Mouse (Mus musculus) spleen, postnatal 4 days (tissue): ENCODE data around the gene Hyal2.
"Not testable (repeated sequence)": the region's sequence is repeated elsewhere in the genome, so short reads cannot be mapped to it uniquely, and the experiment has no call there.

Experiments
- DNase-seq, 2 experiments: peaks; one replicate each; pipeline ENCODE4 v3.0.0; 2022; ENCODE audit warnings: low spot score in 2 of 2

Gene Hyal2

DNA sequence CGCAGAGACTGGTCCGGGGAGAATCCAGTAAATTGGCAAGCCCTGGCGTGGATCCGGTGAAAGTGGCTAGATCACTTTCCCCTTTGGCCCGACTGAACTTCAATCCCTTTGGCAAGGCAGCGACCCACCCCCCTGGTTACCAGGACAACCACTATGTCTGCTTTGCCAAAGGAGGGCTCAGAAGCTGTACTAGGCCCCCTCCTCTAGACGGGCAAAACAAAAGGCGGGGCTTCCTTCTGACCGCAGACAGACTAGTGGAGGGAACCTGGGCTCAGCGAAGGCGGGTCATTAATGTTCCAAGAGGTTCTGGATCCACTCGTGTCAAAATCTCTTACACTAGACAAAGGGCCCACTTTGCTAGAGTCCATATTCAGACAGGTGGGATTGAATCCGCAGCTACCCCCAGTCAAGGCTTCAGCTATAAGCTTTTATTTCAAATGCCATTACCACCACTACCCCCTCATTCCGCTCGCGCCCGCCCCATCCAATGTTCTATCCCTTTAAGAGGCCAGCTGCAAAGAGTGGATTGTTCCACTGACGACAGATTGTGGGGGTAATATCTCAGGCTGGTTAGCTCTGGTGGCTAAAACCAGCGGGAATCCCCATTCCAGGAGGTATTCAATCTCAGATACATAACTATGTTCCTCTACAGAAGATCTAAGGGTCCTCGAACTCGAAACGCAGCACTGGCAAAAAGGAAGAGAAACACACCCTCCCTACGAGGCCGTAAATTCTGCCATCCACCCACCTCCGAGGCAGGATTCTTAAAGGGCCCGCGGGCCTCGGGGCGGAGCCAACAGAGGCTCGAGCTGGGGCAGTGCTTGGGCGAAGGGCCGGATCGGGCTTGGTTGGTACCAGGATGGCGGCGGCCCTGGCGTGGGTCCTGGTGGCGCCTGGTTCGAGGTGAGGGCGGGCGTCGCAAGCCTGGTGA, 851 bp downstream of the Hyal2 start:
- peak; percentile 86 to 90 for DNase-seq

DNA sequence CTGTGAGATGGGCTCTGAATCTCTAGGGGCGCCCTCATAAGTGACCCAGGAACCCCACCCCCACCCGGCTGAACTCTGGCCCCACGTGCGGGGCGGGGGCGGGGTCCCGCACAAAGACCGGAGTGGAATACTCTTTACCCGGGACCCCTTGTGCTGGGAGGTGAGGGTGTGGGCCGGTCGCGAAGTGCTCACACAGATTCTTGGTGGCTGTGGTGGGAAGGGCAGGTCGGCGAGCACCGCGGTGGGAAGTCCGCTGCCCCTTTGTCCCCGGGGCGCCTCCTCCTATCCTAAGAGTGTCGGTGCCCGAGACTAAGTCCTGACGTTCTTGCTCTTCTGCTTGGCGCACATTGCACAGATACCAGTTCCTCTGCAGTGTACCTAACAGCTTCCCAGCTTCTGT, 1.5 kb downstream of the Hyal2 start:
- DNase-seq, result no peak

DNA sequence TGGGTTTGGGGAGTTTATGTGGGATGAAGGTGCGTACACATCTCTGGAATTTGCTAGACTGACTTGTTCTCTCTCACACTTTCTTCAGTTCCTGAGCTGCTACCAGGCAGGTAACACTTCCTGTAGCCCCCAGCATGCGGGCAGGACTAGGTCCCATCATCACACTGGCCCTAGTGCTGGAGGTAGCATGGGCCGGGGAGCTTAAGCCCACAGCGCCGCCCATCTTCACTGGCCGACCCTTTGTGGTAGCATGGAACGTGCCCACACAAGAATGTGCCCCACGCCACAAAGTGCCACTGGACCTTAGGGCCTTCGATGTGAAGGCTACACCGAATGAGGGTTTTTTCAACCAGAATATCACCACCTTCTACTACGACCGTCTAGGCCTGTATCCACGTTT, 2.3 kb downstream of the Hyal2 start:
- DNase-seq, result no peak

DNA sequence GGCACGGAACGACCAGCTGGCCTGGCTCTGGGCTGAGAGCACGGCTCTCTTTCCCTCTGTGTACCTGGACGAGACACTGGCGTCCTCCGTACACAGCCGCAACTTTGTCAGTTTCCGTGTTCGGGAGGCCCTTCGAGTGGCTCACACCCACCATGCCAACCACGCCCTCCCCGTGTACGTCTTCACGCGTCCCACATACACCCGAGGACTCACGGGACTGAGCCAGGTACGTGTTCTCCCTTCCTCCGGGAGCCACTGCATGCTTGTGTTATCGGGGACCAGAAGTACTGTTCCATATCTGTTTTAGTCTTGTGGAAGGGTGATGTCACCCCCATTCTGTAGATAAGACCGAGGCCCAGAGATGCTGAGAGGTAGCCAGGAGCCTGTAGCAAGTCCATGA, 3.1 kb downstream of the Hyal2 start:
- no peak for DNase-seq

DNA sequence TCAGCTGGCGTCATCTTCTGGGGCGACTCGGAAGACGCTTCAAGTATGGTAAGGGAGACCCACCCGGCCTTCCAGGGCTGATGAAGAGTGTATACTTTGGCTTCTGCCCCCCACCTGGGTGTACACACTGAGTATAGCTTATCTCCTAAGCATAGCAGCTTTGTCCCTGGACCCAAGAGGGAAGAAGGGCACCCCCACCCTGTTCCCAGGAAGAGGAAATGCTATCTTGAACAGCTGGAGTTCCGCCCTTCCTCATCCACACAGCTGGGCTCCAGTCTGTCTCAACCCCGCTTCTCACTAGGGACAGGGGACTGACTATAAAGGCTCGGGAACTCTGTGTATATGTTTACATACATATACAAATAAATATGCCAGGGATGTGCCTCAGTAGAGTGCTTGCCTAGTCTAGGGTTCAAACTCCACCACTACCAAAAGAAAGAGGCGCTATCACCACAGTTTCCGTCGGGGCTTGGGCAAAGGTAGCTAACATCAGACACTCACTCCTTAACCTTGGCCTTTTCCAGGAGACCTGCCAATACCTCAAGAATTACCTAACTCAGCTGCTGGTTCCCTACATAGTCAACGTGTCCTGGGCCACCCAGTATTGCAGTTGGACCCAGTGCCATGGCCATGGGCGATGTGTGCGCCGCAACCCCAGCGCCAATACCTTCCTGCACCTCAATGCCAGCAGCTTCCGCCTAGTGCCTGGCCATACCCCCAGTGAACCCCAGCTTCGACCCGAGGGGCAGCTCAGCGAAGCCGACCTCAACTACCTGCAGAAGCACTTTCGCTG, 4.0 kb downstream of the Hyal2 start:
- DNase-seq, result no peak

DNA sequence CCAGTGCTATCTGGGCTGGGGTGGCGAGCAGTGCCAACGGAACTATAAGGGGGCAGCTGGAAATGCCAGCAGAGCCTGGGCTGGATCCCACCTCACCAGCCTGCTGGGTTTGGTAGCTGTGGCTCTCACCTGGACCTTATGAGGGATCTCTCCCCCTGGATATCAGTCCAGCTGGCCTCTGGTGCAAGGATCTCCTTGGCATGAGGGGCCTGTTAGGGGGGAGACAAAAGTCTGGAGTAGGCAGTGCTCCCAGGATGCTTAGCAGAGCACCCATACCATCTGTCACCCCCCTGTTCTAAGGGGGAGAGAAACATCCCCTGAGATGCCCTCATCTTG, 4.5 kb downstream of the Hyal2 start:
- no peak for DNase-seq

DNA sequence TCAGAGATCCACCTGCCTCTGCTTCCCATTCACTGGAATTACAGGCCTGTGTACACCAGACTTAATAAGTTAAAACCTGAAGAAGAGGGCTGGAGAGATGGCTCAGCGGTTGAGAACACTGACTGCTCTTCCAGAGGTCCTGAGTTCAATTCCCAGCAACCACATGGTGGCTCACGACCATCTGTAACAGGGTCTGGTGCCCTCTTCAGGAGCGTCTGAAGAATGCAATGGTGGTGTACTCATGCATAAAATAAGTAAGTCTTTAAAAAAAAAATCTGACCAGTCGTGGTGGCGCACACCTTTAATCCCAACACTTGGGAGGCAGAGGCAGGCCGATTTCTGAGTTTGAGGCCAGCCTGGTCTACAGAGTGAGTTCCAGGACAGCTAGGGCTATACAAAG, 6.0 kb downstream of the Hyal2 start:
- not testable (repeated sequence) for DNase-seq

DNA sequence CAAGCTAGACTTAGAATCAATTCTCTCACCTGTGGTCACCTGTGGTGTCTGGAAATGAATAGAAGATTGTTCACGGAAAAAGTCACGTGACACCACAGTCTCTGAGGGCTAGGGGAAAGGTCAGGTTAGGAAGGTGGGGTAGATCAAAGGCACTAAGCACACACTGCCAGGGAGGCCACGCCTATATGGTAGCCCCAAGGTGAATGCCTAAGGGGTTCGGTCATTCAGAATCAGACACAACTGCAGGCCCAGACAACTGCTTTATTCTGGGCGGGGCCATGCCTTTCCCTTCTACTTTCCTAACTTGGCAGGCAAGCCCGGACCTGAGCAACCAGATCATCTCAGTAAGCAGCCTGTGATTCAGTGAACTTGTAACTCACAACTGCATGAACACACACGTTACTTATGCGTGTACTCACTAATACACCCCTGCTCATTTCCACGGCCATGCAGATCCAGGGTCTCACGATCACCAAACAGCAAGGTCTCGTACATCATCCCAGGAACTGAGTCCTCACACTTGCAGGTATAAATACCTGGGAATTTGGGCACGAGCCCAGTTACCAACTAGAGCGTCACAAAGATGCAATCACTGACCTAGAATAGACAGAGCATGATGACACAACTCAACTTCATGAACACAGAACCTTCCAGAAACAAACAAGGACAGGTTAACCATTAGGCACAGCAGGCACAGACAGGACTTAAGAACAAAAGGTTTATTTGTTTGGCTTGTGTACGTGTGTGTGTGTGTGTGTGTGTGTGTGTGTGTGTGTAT, 8.0 kb downstream of the Hyal2 start:
- DNase-seq, result no peak

DNA sequence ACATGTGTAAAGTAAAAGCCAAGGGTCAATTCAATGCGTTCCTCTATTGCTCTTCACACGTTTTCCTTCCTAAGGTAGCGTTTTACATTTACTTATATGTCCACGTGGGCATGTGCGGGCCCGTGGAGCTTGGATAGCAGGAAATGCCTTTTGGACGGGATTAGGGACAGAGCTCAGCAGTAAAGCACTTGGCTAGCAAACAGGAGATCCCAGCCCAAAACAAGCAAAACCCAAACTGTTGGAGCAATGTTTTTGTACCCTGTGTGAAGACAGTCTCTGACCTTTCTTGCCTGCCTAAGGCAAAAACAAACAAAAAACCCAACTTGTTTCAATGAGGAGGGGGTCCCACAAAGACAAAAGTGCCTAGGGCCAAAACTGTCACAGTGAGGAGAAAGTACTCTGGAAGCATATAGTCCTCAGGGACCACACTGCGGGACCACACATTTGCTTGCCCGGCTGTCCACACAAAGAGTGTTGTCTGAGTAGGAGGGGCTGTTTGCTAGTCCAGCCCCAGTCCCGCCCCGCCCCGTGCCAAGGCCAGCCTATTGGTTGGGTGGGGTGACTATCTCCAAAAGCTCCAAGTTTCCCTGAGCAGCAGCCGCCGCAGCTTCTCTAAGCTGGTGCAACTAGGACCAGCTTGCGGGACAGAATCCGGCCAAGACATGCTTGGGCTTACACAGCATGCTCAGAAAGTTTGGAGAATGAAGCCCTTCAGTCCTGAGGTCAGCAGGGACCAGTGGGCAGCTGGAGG, 8.8 kb downstream of the Hyal2 start, which contains the start of gene Hyal1:
Hyal1 (plus strand) TSS at position 571 of the 751 bp plus-strand sequence.
- peak; percentile 84 to 89 for DNase-seq

DNA sequence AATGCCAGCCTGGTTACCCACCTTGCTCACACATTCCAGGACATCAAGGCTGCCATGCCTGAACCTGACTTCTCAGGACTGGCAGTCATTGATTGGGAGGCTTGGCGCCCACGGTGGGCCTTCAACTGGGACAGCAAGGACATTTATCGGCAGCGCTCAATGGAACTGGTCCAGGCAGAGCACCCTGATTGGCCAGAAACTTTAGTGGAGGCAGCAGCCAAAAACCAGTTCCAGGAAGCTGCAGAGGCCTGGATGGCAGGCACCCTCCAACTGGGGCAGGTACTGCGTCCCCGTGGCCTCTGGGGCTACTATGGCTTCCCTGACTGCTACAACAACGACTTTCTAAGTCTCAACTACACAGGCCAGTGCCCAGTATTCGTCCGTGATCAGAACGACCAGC, 10.1 kb downstream of the Hyal2 start:
- DNase-seq, result no peak

DNA sequence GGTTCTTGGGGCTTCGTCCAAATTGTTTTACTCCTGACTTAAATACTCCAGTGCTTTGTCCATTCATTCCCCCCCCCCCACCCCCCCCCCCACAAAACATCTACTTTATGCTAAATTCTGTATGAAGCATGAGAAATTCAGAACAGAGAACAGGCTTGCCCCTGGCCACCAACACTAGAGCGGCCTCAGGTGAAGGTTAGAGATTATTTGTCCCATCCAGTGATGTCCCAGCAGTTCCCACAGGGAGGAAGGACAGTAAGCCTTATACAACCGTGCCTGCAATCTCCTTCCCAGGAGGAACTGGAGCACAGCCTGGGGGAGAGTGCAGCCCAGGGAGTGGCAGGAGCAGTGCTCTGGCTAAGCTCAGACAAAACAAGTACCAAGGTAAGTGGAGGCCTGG, 10.8 kb downstream of the Hyal2 start, which contains the start of gene Naa80:
Naa80 (plus strand) TSS at position 301 of the 400 bp plus-strand sequence.
- DNase-seq, result no peak

DNA sequence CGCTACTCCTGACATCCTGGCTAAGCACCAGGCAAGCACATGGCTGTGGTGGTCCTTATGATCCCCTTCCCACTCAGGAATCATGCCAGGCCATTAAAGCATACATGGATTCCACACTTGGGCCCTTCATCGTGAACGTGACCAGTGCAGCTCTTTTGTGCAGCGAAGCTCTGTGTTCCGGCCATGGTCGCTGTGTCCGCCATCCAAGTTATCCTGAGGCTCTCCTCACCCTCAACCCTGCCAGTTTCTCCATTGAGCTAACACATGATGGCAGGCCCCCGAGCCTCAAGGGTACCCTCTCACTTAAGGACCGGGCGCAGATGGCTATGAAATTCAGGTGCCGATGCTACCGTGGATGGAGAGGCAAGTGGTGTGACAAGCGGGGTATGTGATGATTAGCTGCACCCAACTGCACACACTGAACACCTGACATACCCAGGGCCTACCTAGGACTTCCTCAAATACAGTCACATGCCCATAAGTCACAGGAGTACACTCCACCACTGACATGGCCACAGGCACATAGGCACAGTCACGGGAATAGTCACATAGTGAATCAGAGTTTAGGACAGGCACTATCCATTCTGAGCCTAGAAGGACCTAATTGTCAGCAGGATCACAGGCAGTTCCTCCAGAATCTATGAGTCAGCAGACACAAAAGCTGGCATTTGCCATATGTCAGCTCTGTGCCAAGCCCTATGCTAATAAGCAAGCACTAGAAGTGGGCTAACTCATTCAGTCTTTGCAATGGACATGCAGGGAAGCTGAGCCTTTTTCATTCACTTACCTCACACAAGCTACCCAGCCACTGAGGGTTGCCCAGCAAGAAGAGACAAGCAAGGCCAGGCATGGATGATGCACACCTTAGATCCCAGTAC, 11.5 kb downstream of the Hyal2 start:
- DNase-seq, result no peak

DNA sequence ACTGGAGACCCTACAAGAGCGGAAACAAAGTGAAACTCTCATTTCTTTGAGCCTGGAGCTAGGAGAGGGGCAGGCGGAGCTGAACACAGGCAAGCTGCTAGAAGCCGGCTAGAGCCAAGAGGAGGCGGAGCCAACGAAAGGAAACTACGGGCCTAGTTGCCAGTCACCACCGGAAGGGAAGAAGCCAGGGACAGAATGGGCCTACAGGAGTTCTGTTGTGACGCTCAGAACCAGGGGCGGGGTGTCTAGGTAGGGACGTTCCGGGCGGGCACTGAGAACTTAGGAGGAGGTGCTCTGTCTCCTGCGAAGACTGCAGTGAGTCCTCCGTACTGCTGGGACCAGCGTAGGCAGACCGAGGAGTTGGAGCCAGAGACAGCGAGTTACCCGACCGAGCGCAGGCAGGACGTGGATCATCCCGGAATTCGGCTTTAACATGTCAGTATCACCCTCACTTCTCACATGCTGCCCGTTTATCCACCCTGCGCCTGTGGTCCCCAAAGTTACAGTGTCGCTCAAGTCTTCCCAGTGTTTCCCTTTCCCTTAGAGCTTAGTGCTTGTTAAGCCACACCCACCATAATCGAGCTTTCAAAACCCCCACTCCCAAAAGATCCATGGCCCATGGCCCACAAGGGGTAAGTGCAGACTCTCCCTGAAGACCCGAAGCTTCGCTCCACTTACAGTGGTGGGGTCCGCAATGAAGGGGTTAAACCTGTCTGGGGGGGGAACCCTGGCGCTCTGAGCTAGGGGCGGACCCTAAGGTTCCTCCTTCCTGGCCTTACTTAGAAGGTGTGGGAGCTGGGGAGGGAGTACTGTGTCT, 13.0 kb downstream of the Hyal2 start, which contains the start of gene Hyal3:
Hyal3 (plus strand) TSS at position 318 of the 817 bp plus-strand sequence.
- DNase-seq, result peak; percentile 85 to 88

DNA sequence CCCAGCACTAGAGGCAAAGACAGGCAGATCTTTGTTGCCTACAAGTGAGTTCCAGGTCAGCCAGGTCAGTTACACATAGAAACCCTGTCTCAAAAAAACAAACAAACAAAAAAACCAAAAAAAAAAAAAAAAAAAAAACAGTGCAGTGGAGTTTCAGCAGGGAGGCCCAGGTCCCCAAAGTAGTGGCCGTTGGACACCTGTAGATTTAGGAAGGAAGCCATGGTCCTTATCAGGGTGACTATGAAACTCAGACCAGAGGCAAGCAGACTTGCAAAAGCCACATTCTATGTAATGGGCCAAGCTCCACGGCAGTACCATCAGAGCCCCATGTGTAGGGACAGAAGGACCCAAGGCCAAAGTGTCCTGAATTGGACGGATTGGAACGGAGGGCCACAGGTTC, 13.8 kb downstream of the Hyal2 start:
- DNase-seq, result no peak

DNA sequence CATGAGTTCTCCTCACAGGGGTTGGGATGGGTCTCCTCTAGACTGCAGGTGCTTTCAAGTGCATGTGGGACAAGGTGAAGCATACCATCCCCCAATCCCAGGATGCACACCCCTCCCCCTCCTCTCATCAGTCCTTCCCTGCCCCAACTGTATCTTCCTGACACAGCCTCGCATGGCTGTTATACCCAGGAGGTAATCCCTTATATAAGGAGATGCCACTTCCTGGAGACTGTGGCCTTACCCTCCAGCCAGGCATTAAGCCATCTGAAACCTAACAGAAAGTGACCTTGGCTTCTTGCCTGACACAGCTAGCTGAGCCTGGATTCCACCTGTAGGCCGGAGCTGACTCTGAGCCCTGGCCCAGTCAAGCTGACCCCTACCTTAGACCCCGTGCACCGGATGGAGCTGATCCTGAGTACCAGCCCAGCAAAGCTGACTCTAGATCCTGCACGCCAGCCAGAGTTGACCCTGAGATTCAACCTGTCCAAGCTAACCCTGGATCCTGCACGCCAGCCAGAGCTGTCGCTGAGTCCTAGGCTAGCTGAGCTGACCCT, 14.8 kb downstream of the Hyal2 start:
- DNase-seq, result no peak

DNA sequence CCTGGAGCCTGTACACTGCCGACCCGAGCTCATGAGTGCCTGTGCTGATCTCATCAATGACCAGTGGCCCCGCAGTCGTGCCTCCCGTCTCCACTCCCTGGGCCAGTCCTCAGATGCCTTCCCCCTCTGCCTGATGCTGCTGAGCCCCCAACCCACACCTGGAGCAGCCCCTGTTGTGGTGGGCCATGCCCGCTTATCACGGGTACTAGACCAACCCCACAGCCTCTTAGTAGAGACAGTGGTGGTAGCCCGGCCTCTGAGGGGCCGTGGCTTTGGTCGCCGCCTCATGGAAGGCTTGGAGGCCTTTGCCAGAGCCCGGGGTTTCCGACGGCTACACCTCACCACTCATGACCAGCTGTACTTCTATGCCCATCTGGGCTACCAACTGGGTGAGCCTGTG, 15.4 kb downstream of the Hyal2 start:
- DNase-seq, result no peak

DNA sequence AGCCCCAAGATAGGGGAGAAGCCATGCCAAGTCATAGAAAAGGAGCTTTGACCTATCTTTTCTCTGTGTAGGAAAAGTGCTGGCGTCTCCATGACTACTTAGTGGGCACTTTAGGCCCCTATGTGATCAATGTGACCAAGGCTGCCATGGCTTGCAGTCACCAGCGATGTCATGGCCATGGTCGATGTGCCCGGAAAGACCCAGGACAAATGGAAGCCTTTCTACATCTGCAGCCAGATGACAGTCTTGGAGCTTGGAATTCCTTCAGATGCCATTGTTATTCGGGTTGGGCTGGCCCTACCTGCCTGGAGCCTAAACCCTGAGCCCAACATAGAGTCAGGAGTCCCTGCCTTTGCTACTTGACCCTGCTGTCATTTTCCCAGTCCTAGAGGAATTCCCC, 18.8 kb downstream of the Hyal2 start:
- DNase-seq, result no peak

DNA sequence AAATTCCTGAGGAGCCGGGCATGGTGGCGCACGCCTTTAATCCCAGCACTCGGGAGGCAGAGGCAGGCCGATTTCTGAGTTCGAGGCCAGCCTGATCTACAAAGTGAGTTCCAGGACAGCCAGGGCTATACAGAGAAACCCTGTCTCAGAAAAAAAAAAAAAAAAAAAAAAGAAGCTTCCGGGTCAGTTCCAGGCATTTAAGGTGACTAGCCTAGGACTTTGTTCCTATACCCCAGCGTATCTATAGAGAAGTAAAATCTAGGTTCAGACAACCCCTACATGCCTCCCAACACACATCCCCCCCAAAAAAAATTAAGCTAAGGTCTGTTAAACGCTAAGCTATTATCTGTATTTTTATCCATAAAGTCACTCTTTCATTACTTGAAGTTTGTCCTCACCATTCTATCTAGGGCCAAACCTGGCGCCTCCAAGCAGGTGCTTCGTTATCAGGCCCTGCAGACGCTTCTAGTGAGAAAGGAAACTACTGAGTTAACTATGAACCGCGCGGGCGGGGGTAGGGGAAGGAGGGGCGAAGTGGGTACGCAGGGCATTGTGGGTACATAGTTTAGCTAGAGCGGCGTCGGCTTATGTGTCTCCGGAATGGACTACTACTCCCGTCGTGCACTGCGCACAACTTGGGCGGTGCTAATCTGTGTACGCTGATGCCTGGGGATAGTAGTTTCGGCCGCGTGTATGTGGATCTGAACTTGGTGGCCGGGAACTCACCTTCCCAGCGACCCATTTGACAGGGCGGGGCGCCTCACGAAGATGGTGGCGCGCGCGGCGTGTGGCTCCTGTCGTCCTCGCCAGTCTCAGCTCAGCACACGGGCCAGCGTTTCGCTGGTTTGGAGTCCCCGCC, 19.5 kb downstream of the Hyal2 start, which contains the start of gene Ifrd2:
Ifrd2 (plus strand) TSS at position 669 of the 859 bp plus-strand sequence.
- peak; percentile 97 to 98 for DNase-seq
